Mouse (Mus musculus) midbrain, postnatal 0 days (tissue): Measurements from ENCODE around the gene Ubtd1. TPM values are rescaled to one million over a fixed set of nuclear protein-coding genes. Genes with fewer than 3 reads are reported as not detected.

Experiments used
- ATAC-seq: fragments of 200-750 bp; cut with Nextera tagmentation; 2 replicates; pipeline ENCODE4 v1.8.0; 2017; ENCODE audit warnings: moderate number of reproducible peaks, mild to moderate bottlenecking, moderate TSS enrichment, moderate library complexity; ENCODE audit not compliant: low FRiP score
- DNase-seq: peaks from one replicate; pipeline ENCODE4 v3.0.0-alpha.2; 2015; ENCODE audit warnings: low spot score
- H3K27ac ChIP-seq: fragments of 300-500 bp; sonication (generic); 2 replicates; pipeline ENCODE4 v1.5.1; 2014; ENCODE audit warnings: low read depth, mild to moderate bottlenecking, low read length, mixed read lengths
- H3K27me3 ChIP-seq: fragments of 300-500 bp; sonication (generic); 2 replicates; pipeline ENCODE4 v1.6.1; 2014; ENCODE audit warnings: low read length, control low read depth, mixed read lengths; ENCODE audit not compliant: insufficient read depth
- H3K36me3 ChIP-seq: fragments of 300-500 bp; sonication (generic); 2 replicates; pipeline ENCODE4 v1.6.1; 2014; ENCODE audit warnings: low read length, control low read depth, mixed read lengths; ENCODE audit not compliant: insufficient read depth
- H3K4me1 ChIP-seq: fragments of 300-500 bp; sonication (generic); 2 replicates; pipeline ENCODE4 v1.6.1; 2014; ENCODE audit warnings: mild to moderate bottlenecking, control low read depth, antibody characterized with exemption, low read length, mixed read lengths; ENCODE audit not compliant: insufficient read depth
- H3K4me2 ChIP-seq: fragments of 300-500 bp; sonication (generic); 2 replicates; pipeline ENCODE4 v1.6.1; 2014; ENCODE audit warnings: low read depth, mild to moderate bottlenecking, low read length, mixed read lengths; ENCODE audit not compliant: poor library complexity, severe bottlenecking
- H3K4me3 ChIP-seq: fragments of 300-500 bp; sonication (generic); 2 replicates; pipeline ENCODE4 v1.5.1; 2014; ENCODE audit warnings: low read depth, mild to moderate bottlenecking, low read length, moderate library complexity
- H3K9ac ChIP-seq: fragments of 300-500 bp; sonication (generic); replicated peaks from 2 replicates; pipeline ENCODE4 v1.6.1; 2014; ENCODE audit warnings: mild to moderate bottlenecking, low read length, moderate library complexity, mixed read lengths; ENCODE audit not compliant: poor library complexity, severe bottlenecking
- H3K9me3 ChIP-seq: fragments of 300-500 bp; sonication (generic); 2 replicates; pipeline ENCODE4 v1.6.1; 2016; ENCODE audit warnings: low read length, control low read depth
- CTCF ChIP-seq: IDR thresholded peaks from 2 replicates; pipeline ENCODE4 v1.5.1; 2016; ENCODE audit warnings: antibody characterized with exemption, mild to moderate bottlenecking
- WGBS: fragments of 180-500 bp; shearing (Covaris S2); extraction: QIAGEN DNeasy Blood & Tissue Kit; methylation state at CpG from one replicate; pipeline ENCODE4 v1.1.7; 2014; 5-methylcytosine and 5-hydroxymethylcytosine counted together
- polyA plus RNA-seq: library from polyadenylated mRNA; unstranded; fragments of >200 nt; fragmentation: Nextera tagmentation; extraction: Ambion mirVana; gene quantifications from 2 replicates; pipeline ENCODE4 v1.2.1, GENCODE M21; 2015
- total RNA-seq: library from RNA; depleted of rRNA; stranded (reverse); fragments of >200 nt; gene quantifications from 2 replicates; pipeline ENCODE4 v1.2.3, GENCODE M21; 2014

The Ubtd1 gene
- total and polyA plus RNA-seq, 2 experiments from 2014 or later: 12.2 to 17.5 TPM

GRCm38 (mm10) chr19:41997090-41997489 is 15.5 kb downstream of the Ubtd1 start:
- no peak overlapping the region for H3K9ac ChIP-seq
- 90% methylated on average over 10 of the region's 10 CpGs for WGBS

GRCm38 (mm10) chr19:41998770-41999548 is 17.4 kb downstream of the Ubtd1 start:
- no peaks in the 10 kb centered on the region for H3K9me3 ChIP-seq
- DNase-seq (no peak), ATAC-seq (no peak)
- H3K4me3 ChIP-seq: no peak overlapping the region
- H3K36me3 ChIP-seq: no peaks in the 10 kb centered on the region
- no peak overlapping the region for H3K4me2 ChIP-seq
- no peak overlapping the region for H3K27ac ChIP-seq
- TF ChIP-seq CTCF: no peak
- no peaks in the 10 kb centered on the region for H3K4me1 ChIP-seq
- no peak overlapping the region for H3K9ac ChIP-seq
- 88% methylated on average over 9 of the region's 9 CpGs for WGBS
- no peaks in the 10 kb centered on the region for H3K27me3 ChIP-seq

More at GRCm38 (mm10) chr19:41997090-41997489, 15.5 kb downstream of the Ubtd1 start:
- H3K4me1 ChIP-seq: no peaks in the 10 kb centered on the region
- TF ChIP-seq CTCF: no peak
- no peak overlapping the region for H3K4me3 ChIP-seq
- DNase-seq (no peak), ATAC-seq (no peak)
- H3K9me3 ChIP-seq: no peaks in the 10 kb centered on the region
- no peaks in the 10 kb centered on the region for H3K27me3 ChIP-seq
- no peaks in the 10 kb centered on the region for H3K36me3 ChIP-seq
- no peak overlapping the region for H3K27ac ChIP-seq
- no peak overlapping the region for H3K4me2 ChIP-seq

GRCm38 (mm10) chr19:41999688-42000283 is 18.2 kb downstream of the Ubtd1 start:
- no peaks in the 10 kb centered on the region for H3K9me3 ChIP-seq
- ATAC-seq (no peak), DNase-seq (no peak)
- no peaks in the 10 kb centered on the region for H3K4me1 ChIP-seq
- no peak overlapping the region for H3K4me2 ChIP-seq
- H3K4me3 ChIP-seq: no peak overlapping the region
- H3K27ac ChIP-seq: no peak overlapping the region
- no peak for TF ChIP-seq CTCF
- no peaks in the 10 kb centered on the region for H3K36me3 ChIP-seq
- H3K27me3 ChIP-seq: no peaks in the 10 kb centered on the region
- no peak overlapping the region for H3K9ac ChIP-seq
- 92% methylated on average over 4 of the region's 4 CpGs for WGBS

GRCm38 (mm10) chr19:42000446-42000958 is 18.9 kb downstream of the Ubtd1 start:
- no peak overlapping the region; the same call in 1 of the 2 replicates for H3K27ac ChIP-seq
- ATAC-seq (no peak), DNase-seq (no peak)
- H3K9me3 ChIP-seq: no peaks in the 10 kb centered on the region
- no peaks in the 10 kb centered on the region for H3K27me3 ChIP-seq
- no peak overlapping the region for H3K9ac ChIP-seq
- 67% methylated on average over 4 of the region's 4 CpGs for WGBS
- H3K4me3 ChIP-seq: no peak overlapping the region
- no peaks in the 10 kb centered on the region for H3K4me1 ChIP-seq
- no peak for TF ChIP-seq CTCF
- no peaks in the 10 kb centered on the region for H3K36me3 ChIP-seq
- no peak overlapping the region for H3K4me2 ChIP-seq

DNA sequence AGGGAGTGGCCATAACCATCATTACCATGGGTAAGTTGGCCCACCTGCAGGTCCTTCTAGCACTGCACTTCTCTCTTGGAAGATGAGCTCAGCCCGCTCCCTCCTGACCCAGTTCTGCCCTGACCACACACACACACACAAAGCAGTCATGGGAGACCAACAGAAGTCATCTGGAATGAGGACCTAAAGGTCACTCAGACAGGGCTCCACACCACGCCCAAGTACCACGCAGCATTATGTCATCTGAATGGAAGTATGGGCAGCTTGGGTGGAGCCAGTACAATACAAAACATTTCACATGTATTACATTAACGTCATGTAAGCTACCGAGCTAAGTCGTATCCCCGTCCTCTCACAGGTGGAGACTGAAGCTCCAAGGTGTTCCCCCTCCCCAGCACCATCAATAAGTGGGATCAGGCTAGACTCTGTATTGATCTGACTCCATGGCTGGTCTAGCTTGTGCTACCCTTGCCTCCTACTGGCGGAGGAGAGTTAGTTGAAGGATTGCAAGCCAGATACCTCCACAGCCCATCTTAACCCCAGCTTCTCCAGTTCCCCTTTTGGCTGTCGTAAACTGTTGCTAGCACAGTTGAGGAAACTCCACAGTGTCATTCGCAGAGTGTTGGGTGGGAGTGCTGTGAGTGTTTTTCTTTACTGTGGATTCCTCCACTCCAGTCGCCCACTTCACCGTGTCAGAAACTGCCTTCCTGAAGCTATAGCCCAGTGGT is 19.9 kb downstream of the Ubtd1 start:
- 93% methylated on average over 12 of the region's 12 CpGs for WGBS
- Histone ChIP-seq H3K4me2 (no peak overlapping the region), H3K9ac (no peak overlapping the region), H3K4me1 (no peaks in the 10 kb centered on the region), H3K4me3 (no peak overlapping the region), H3K27me3 (no peaks in the 10 kb centered on the region), H3K27ac (no peak overlapping the region), H3K36me3 (no peaks in the 10 kb centered on the region), H3K9me3 (no peaks in the 10 kb centered on the region)
- no peak for DNase-seq
- no peak for TF ChIP-seq CTCF
- ATAC-seq: no peak
